Mouse (Mus musculus) c-Kit-positive CD71-positive TER-119-negative erythroid progenitor cells, embryonic 14.5 days (primary cell): ENCODE results near the gene Gp9.

Source experiments
- DNase-seq: peaks from one replicate; pipeline ENCODE4 v3.0.0-alpha.2; 2013; ENCODE audit warnings: low read depth

Gene Gp9

DNA sequence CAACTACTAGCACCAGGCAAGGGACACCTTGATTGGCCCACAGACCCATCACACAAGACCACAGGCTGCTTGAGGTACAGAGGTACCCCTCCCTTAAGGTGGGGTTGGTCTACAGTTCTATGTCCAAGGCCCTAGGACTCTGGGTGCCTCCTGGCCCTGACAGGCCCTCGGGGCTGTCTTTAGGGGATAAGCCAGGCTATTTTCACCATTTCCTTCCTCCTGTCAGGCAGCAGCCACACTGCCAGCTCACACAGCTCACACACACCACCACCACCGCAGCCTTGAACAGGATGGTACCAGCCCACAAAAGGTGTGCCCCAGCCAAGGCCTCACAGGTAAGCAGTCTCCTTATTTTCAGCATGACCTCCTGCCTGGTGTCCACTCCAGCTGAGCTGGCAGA, at the start of gene Gp9:
Gp9 (plus strand) TSS at position 231 of the 400 bp plus-strand sequence.
- DNase-seq = no peak

DNA sequence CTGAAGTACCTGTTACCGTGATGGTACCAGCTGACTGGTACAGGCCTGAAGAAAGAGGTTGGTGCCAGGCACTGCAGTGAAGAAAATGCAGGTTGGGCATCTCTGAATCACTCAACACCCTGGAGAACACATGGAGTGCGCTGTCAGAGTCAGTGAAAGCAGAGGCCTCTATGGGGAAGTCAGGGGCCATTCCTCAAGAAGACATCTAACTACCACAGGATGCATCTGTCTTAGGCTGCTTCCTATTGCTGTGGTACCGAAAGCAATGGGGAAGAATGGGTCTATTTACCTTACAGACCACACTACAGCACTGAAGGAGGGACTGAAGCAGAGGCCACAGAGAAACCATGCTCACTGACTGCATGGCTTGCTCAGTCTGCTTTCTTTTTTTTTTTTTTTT, 49.8 kb upstream of the Gp9 start:
- DNase-seq = no peak

DNA sequence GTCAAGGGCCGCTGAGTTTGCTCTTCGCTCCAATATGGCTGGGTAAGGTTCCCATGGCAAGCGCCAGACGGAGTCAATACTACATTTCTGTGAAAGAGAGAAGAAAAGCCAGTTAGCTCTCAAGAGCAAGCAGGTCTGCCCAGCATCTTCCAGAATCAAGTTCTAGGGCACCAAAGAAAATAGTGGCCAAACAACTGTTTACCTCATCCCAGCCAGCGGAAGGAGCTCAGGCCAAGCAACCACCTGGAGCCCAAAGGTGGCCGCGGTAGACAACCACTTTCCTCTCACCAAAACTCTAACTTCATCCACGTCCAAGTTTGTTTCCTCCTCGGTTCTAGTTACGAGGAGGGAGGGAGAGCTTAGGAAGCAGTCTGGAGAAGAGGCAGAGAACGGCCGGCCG, 47.7 kb upstream of the Gp9 start:
- no peak for DNase-seq

DNA sequence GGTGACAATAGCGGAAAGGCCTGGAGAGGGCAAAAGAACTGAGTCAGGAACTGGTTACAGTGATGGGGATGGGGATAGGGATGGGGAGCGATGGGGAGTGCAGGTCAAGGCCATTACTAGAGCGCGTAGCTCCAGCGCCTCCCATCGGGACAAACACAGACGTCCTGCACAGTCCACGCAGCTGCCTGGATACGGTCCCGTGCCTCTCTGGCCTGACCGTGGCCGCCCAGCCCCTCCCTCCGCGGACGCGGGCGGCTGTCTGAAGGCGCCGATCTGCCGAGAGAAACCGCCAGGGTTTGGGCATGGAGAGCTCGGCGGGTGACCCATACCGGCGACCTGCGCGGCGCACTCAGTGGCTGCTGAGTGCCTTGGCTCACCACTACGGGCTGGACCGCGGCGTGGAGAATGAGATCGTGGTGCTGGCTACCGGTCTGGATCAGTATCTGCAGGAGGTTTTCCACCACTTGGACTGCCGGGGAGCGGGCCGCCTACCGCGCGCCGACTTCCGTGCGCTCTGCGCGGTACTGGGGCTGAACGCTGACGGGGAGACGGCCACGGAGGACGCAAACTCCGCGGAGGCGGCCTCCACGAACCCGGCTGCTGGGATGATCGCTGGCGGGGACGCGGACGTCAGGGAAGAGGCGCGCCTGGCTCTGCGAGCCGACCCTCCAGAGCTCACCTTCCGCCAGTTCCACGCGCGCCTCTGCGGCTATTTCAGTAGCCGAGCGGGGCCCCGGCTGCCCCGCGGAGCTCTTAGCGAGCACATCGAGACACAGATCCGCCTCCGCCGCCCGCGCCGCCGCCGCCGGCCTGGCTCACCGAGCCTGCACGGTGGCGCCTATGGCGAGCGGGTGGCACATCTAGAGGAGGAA, 47.0 kb upstream of the Gp9 start, which contains the start of gene Efcc1:
Efcc1 (plus strand) TSS at position 279 of the 872 bp plus-strand sequence.
- DNase-seq = no peak

DNA sequence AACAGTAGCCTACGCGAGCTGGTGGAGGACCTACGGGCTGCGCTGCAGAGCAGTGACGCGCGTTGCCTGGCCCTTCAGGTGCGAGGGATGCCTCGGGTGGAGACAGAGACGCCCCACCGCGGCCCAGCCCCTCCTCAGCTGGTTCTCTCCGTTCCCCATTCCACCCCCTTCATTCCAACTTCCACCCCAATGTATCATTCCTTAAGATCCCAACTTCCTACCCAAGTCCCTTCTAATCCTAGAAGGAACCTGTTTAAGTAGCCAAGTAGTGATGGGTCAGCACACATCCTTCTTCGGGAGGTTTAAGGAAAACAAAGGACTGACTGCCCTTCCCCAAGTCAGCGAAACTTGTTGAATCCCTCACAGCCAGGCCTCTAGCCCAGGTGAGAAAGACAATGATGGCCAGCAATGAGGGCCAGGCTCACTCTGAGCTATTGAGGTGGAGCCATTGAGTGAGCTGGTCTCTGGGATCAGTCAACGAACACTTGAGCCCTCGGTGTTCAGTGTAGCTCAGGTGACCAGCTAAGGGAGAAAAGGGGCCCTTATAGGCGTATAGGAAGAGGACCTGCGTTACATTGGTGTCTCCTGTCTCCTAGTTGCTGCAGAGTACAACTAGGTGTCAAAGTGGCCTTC, 46.3 kb upstream of the Gp9 start:
- no peak for DNase-seq

DNA sequence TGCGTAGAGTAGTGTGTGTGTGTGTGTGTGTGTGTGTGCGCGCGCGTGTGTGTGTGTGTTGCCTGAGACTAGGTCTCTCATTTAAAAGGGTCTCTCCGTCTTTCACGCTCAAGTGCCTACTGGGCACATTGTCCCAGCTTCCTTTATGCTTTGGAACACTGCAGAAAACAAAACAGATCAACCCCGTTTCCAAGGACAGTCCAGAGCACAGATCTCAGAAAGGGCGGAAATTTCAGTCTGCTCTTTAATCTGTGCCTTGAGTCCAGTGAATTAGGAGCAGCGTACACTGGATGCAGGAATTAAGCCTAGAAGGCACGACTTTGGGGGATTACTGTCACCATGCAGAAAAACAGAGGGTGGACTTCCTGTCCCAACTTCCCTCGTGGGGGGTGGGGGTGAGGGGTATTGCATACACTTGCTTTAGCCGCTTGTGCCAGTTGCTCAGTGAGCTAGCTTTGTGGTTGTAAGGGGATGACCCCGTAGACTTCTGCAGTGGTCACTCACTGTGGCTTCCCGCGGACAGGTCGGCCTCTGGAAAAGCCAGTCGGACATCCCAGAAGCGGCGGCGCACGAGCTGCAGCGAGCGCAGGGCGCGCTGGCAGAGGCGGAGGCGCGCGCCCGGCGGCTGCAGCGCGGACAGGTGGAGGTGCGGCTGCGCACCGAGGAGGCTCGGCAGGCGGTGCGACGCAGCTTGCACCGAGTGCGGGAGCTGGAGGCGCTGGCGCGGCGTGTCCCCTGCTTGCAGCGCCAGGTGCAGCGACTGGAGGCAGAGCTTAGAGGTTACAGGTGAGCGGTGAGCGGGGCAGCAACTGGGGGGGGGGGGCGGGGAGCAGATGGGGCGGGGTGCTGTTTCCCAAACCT, 45.5 kb upstream of the Gp9 start:
- DNase-seq = no peak

DNA sequence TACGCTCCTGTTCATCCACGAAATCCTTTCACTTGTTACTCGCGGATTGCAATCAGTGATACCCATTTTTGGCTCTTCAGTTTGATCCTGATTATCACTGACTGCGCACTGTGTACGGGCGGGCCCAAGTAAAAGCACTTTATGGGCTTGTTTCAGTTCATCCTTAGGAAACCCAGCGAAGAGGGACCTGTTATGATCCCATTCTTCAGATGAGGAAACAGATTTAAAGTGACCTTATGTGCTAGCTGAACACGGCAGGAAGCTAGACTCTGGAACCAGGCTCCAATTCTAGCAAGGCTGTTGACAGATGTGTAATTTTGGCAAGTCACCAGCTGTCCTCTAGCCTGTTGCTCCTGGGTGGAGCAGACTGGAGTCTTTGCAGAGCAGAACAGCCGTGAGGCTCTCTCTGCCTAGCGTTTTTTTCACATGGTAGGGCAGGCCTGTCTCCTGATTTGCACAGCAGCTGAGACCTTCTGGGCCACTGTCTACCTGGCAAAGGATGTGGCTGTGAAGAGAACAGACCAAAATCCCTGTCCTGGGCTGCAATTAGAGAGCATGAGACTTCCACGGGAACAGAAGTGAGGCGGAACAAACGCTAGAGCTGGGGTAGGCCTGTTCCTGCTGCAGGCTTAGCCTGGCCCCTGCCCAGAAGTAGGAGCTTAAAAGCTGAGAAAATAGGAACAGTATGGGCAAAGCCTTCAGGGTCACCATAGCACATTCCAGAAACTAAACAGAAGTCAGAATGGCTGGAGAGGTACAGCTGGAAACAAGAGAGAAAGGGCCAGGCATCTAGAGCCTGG, 44.5 kb upstream of the Gp9 start:
- DNase-seq = no peak

DNA sequence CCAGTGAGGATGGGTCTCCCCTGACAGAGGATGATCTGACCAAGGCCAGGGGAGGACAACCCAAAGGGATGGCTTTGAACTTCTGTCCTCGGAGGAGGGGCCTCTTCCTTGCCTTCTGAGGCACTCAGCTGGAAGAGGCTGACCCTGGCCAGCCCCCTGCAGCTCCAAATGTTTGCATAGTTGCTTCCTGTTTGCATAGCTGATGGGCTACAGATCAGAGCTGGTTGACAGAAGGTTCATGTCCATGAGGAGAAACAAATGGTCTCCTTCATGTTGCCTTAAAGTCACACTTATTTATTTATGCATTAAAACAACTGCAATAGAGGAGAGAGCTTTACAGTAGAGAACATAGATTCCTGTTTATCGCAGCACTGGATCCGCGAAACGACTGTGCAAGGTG, 43.7 kb upstream of the Gp9 start:
- no peak for DNase-seq

DNA sequence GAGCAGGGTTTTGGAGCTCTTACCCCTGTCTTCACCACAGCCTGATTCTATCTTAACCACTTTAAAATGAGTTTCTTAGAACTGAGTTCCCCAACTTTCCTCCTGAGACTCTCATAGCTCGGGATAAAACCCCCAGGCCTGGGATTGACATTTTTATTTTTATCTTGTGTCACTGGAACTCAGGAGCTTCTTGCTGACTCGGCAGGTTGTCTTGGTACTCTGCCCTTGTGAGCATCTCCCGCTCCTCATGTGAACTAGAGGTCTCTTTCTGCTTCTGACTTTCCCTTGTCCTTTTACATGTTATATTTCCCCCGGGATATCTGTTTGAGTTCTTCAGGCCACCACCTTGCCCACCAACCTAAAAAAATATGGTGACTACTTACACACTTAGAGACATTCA, 40.9 kb upstream of the Gp9 start:
- no peak for DNase-seq

DNA sequence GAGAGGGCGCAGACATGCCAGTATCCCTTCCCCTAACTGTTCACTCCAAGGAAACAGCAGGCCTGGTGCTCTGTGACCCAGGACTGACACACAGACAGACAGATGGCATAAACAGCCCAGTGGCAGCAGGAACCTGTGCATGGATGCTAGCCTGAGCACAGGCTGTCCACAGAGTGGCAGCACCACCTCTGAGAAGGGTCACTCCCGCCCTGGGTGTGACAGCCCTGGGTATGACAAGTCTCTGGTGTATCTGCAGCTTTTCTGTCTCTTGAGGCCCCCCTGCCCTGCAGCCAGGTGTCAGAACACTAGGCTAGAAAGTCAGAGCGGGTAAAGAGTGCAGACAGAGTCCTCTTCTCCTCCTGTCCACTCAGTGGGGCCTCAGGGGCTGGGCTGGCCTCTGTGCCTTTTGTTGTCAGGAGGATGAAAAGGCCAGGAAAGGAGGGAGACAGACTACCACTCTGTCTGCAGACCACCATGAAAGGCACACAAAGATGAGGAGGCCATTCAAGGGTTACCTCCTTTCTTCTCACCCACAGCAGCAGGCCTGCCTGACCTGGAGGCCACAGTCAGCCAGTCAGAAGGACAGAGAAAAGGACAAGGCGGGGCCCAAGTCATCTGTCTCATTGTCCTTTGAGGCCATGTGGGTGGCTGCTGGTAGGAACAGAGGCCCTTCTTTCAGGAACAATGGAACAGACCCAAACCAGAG, 39.8 kb upstream of the Gp9 start:
- no peak for DNase-seq

DNA sequence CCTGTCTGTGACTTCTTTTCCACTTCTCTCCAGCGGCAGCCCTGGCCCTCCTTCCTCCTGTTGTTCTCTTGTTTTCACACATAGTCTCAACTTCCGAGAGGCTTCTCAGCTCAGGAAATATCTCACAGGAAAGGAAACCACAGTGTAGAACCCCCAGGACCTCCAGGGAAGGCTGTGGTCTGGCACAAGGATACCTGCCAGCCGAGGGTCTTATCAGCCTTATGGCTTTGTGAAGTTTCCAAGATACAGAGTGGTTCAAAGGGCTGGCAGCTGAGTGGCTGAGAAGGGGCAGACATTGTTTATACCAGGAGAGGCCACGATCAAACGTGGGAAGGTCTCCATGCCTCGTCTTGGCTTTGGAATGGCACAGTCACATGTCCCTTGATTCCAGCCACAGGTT, 38.0 kb upstream of the Gp9 start:
- DNase-seq = no peak

DNA sequence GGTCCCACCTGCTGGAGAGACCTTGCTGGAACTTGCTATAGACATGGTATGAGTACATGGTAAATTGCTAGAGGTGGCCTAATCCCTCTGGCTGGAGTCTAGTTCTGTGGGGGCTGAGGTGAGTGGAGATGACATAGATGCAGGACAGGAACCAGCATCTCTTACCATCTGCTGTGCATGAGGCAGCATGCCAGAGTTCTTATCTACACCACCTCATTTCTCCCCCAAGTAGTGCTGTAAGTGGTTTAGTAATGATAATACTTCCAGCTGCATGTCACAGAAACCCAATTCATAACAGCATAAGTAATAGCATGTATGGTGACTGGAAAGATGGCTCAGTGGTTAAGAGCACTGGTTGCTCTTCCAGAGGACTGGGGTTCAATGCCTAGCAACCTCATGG, 37.4 kb upstream of the Gp9 start:
- peak; percentile 73 for DNase-seq

DNA sequence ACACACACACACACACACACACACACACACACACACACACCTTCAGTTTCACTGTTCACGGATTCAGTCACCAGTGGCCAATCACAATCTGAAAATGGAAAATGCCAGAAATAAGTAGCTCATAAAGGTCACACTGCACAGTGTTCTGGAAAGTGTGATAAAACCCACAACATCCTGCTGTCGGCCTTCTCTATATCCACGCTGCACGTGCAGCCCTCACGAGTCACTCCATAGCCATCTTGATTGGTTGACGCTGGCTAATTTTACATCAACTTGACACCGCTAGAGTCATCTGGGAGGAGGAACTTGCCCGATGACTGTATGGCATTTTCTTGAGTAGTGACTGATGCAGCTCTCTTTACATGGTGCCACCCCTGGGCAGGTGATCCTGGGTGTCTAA, 35.9 kb upstream of the Gp9 start:
- no peak for DNase-seq

DNA sequence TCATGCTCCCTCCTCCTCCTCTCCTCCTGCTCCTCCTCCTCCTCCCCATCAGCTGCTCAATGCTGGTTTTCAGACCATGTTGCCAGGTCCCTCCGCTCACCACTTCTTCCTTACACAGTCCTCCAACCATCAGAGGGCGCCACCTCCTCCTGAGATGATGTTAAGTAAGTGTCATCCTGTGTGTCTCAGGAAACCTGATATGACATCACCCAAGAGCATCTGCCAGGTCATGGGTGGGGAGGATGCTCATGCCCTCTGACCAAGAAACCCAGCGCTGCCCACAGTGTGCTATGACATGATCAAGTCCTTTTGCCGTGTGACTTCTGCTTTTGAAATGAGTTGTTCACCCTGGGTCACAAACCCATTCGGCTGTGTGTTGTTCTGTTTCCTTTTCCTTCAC, 35.1 kb upstream of the Gp9 start:
- DNase-seq = no peak

DNA sequence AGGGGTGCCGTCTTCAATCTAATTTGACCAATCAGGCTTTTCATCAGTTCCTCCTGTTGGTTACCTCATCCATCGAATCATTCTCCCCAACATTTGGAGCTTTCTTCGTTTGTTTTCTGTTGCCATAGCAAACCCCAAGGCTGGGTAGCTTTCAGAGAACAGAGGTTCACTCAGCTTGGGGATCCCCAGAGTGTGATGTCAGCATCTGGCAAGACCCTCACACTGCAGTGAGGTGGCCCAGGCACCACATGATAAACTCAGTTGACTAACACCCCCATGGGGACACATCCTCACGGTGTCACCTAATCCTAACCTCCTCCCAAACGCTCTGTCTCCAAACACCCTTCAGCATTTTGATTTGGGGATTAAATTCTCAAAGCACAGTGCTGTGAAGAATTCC, 34.6 kb upstream of the Gp9 start:
- DNase-seq = no peak

DNA sequence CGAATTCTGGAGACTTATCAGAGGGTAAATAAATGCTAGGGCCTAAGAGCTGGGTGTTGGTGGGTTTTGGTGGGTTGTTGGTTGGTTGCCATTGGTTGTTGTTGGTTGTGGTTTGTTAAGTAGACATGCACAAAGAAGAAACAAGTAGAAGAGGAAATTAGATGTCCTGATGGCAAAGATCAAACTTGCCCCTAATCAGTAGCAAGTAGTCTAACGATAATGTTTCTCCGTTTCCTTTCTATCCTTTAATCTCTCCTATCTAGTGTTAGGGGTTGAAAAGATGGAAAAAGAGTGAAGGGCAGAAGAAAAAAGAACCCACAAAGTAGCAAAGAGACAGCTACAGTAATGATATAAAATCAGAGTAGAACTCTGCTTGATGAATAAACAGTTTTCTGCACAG, 33.2 kb upstream of the Gp9 start:
- no peak for DNase-seq

DNA sequence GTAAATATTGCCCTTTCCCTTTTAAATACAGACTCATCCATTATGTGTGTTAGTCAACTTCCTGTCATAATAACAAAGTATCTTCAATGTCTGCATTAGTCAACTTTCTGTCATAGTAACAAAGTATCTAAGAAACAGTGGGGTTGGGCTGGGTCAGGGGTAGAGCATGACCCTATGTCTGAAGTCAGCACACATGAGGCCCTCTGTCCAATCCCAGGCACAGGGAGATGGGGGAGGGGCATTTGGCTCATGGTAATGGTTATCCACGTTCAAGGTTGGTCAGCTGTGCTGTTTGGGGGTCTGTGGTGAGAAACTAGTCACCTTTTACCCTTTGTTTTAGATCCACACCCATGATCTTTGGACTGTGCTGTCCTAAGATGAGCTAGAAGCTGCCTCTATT, 32.6 kb upstream of the Gp9 start:
- no peak for DNase-seq

DNA sequence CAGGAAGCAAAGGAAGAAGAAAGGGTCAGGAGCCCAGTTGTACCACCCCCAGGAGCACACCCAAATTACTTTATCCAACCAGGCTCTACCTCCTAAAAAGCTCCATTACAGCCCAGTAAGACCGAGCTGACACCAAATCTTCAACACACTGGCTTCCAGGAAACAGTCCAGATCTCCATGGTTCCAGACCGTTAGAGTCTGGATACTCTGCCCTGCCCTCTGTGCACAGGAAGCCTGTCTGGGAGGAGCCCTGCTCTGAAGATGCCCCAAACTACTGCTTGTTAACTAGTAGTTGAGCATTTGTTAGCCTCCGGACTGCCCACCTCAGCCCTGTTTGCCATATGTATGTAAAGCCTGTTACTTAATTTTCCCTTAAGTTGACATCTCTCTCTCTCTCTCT, 31.8 kb upstream of the Gp9 start:
- no peak for DNase-seq

DNA sequence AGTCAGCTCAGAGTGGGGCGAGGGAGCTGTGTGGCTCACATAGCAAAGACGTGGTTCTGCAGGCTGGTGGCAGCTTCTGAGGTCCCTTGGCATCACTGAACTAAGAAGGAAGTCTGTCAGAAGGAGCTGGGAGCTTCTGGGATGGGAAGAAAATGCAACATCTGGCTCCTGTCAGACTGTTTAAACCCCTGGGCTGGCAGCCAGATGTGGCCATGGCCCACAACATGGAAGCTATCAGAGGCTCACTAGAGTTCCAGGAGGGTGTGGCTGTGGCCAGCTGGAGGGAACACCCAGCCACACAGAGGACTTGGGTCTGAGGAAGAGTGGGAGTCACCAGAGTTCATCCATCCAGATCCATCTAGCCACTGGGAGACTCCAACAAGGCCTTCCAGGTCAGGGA, 31.0 kb upstream of the Gp9 start:
- no peak for DNase-seq

DNA sequence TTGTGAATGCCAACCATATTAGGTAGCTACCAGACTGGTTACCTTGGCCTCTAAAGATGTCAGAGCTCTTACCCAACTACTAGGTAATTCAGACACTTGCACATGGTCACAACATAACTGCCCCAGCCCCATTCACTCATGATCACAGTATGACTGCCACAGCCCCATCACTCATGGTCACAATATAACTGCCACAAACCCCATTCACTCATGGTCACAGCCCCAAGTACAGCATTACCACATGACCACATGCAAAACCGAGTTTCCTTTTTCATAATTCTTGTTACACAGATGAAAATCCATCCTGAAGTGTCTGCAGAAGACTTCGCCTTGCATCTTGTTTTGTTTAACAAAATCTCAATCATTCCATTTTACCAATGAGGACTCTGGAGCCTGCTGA, 29.8 kb upstream of the Gp9 start:
- no peak for DNase-seq

DNA sequence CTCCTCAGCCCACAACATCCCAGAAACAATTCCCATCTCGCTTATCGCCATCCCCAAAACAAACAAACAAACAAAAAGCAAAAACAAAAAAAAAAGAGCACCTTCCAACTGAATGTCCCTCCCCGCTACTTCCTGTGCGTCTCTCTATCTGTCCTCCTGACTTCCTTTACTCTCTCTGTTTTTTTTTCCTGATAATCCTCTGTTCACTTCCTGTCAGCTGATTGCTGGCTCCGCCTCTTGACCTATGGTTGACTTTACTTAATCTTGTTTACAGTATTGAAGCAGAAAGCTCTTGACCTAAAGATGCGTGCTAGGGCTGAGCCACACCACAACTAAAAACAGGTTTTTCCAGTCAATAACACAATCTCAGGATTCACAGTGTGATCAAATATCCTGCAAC, 29.3 kb upstream of the Gp9 start:
- no peak for DNase-seq
